Comparison of ENCODE assay signal across 25 mouse cellular contexts in the genomic region with DNA sequence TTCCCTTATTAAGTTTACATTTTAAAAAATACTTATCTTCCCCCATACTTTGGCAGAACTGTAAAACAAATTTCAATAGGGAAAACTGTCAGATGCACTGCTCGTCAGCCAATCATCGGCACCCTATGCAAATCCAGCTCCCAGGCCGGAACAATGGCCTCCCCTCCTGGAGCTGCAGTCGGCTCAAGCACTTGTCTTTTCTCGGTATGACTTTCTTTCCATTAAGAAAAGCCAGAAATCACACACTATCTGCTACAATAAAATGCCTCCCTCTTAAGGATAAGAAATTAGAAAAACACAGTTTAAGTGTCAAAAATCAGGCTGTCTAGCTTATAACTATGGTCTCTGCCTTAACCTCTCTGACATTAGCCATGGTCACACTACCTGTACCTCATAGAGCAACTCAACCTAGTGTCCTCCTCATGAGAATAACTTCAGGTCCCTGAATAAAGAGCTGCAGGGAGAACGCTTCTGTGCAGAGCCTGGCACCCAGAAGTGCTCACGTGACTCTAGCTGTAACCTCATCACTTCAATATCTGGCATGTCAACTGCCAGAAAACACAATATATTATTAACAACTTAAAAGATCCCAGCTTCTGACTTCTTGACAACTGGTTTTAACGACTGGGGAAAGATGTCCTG.
"Had no signal": no experiment of that assay in that cellular context is flagged by ENCODE, and none has a peak within 500 bp of the region (broad histone marks: within the 10 kb centered on the region; RNA-seq: fewer than 3 reads in every experiment).

No protein-coding gene starts in this region.

- H3K27ac ChIP-seq: gastrocnemius, adult 2 months; heart, adult 2 months; hindbrain, embryonic 10.5 days; hindbrain, embryonic 12.5 days; hindbrain, embryonic 14.5 days; intestine, embryonic 15.5 days; layer of hippocampus, adult 2 months; left cerebral cortex, adult 2 months; limb, embryonic 10.5 days; limb, embryonic 12.5 days had no signal

- H3K4me2 ChIP-seq: heart, embryonic 11.5 days; hindbrain, embryonic 12.5 days; hindbrain, embryonic 14.5 days; intestine, embryonic 15.5 days; limb, embryonic 12.5 days; liver, embryonic 11.5 days had no signal

- H3K9me3 ChIP-seq: intestine, embryonic 15.5 days had no signal

- DNase-seq: gastrocnemius, adult 2 months; gastrocnemius, postnatal 10 days; gastrocnemius, postnatal 25 days; heart, adult 2 months; heart, postnatal 10 days; heart, postnatal 4 days; kidney, adult 18-20 months; kidney, adult 8-10 months; kidney, postnatal 10 days; kidney, postnatal 25 days; kidney, postnatal 4 days; liver had no signal

- H3K4me3 ChIP-seq: gastrocnemius, adult 2 months; heart, adult 2 months; hindbrain, embryonic 10.5 days; hindbrain, embryonic 12.5 days; intestine, embryonic 15.5 days; layer of hippocampus, adult 2 months; left cerebral cortex, adult 2 months; limb, embryonic 10.5 days; limb, embryonic 12.5 days had no signal

- ATAC-seq: hindbrain, embryonic 16.5 days; inflammation-experienced regulatory T-cells, adult 6 months; intestine, embryonic 15.5 days; intestine, postnatal 0 days had no signal

- H3K27me3 ChIP-seq: hindbrain, embryonic 12.5 days; intestine, embryonic 15.5 days; limb, embryonic 12.5 days had no signal

- H3K9ac ChIP-seq: hindbrain, embryonic 12.5 days; hindbrain, embryonic 14.5 days; intestine, embryonic 15.5 days; limb, embryonic 12.5 days had no signal
